ENCODE assay signal across 8 mouse cellular contexts in genomic region chr16:22517431-22518384, GRCm38 (mm10).
DNase-seq lines count a peak whose midpoint lies in the region; ATAC-seq lines count a peak whose summit lies in the region.

No protein-coding gene starts in this region.

- H3K9me3 ChIP-seq in hindbrain, embryonic 16.5 days (ENCODE audit: control insufficient read depth, low read length) = no peaks in the 10 kb centered on the region

- no peak overlapping the region for H3K4me2 ChIP-seq in hindbrain, embryonic 16.5 days (ENCODE audit: low read length)

- peak overlapping the region; percentile 26 for H3K27ac ChIP-seq in hindbrain, embryonic 16.5 days (ENCODE audit: low read depth, low read length)

- no peaks in the 10 kb centered on the region for H3K27me3 ChIP-seq in hindbrain, embryonic 16.5 days (replicated peaks; ENCODE audit: control insufficient read depth, insufficient read depth, low read length)

- peak; percentile 37 for DNase-seq in NIH3T3 (ENCODE audit: low read depth)
- peak; percentile 40 to 66 for DNase-seq in cerebellum, postnatal 14 days
- DNase-seq in gastrocnemius, postnatal 25 days = peak; percentile 62
- peak; percentile 51 to 52 for DNase-seq in left cerebral cortex, adult 18-20 months (ENCODE audit: low spot score in 2 of 2)
- DNase-seq in right cerebral cortex, postnatal 25 days = peak; percentile 62
- no peak for DNase-seq in adipocyte (ENCODE audit: low spot score)

- peak; percentile 93 for ATAC-seq in hindbrain, embryonic 16.5 days
- peak; percentile 62 for ATAC-seq in megakaryocyte, adult 5-6 weeks (ENCODE audit: poor library complexity, severe bottlenecking)

- no peaks in the 10 kb centered on the region for H3K36me3 ChIP-seq in hindbrain, embryonic 16.5 days (ENCODE audit: control insufficient read depth, insufficient read depth, low read length)

- no peak overlapping the region for H3K4me3 ChIP-seq in hindbrain, embryonic 16.5 days (ENCODE audit: low read length)

- WGBS in hindbrain, embryonic 16.5 days = 10% methylated on average over 20 of the region's 20 CpGs

- peaks cover 6% of the 10 kb centered on the region for H3K4me1 ChIP-seq in hindbrain, embryonic 16.5 days (ENCODE audit: control insufficient read depth, insufficient read depth, low read depth, low read length)

- H3K9ac ChIP-seq in hindbrain, embryonic 16.5 days (ENCODE audit: low read depth, low read length) = no peak overlapping the region; the same call in 1 of the 2 replicates
